Mouse (Mus musculus) heart, postnatal 0 days (tissue): ENCODE measurements around the gene Polr2g.
"Not testable (repeated sequence)": the region's sequence is repeated elsewhere in the genome, so short reads cannot be mapped to it uniquely, and the experiment has no call there.

Experiments used
- CTCF ChIP-seq: IDR thresholded peaks from 2 replicates; pipeline ENCODE4 v1.5.1; 2016; ENCODE audit warnings: antibody characterized with exemption, control low read depth, low read depth
- EP300 ChIP-seq: IDR thresholded peaks from 2 replicates; pipeline ENCODE4 v1.6.1; 2016; ENCODE audit warnings: antibody characterized with exemption, low read depth

DNA sequence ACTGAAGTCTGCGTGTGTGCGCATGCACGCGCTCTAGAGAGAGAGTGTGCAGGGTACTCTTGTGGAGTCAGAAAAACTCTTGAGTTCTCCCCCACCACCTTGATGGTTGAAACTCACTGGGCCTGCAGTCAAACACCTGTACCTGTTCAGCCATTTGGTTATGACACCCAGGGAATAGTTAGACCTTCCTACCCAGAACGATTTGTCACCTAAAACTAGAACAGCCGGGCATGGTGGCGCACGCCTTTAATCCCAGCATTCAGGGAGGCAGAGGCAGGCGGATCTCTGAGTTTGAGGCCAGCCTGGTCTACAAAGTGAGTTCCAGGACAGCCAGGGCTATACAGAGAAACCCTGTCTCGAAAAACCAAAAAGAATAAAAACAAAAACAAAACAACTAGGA is 38.0 kb upstream of the Polr2g start:
- TF ChIP-seq CTCF, EP300: not testable (repeated sequence)
